Mouse (Mus musculus) heart, adult 2 months (tissue): Measurements from ENCODE around the gene Zbtb7b.

Source experiments
- CTCF ChIP-seq: fragments of 200-600 bp; IDR thresholded peaks from 2 replicates; pipeline ENCODE4 v1.8.1; 2022; ENCODE audit warnings: antibody characterized with exemption, mild to moderate bottlenecking, moderate library complexity
- EP300 ChIP-seq: fragments of 200-500 bp; IDR thresholded peaks from 2 replicates; pipeline ENCODE4 v1.6.1; 2011; ENCODE audit warnings: low read depth, low read length, control low read depth; ENCODE audit not compliant: insufficient read depth
- POLR2A ChIP-seq: fragments of 200-500 bp; IDR thresholded peaks from 2 replicates; pipeline ENCODE4 v1.6.1; 2011; ENCODE audit warnings: mild to moderate bottlenecking, low read depth, low read length, control low read depth; ENCODE audit not compliant: insufficient read depth

GRCm38 (mm10) chr3:89379388-89380131, 15.0 kb downstream of the Zbtb7b start:
- TF ChIP-seq CTCF (no peak), POLR2A (no peak), EP300 (no peak)
